Mouse (Mus musculus) cortical plate, adult 2 months (tissue): ENCODE measurements around the gene Ankub1.

Source experiments
- CTCF ChIP-seq: fragments of 200-500 bp; IDR thresholded peaks from 2 replicates; pipeline ENCODE4 v1.5.1; 2011; ENCODE audit warnings: mild to moderate bottlenecking, control low read depth, low read length; ENCODE audit not compliant: insufficient read depth; ENCODE audit errors: extremely low read depth
- POLR2A ChIP-seq: fragments of 200-500 bp; IDR thresholded peaks from 2 replicates; pipeline ENCODE4 v1.6.1; 2011; ENCODE audit warnings: mild to moderate bottlenecking, low read length, control low read depth; ENCODE audit not compliant: insufficient read depth; ENCODE audit errors: extremely low read depth

GRCm38 (mm10) chr3:57696779-57697178 lies 4.2 kb upstream of the Ankub1 start:
- TF ChIP-seq CTCF (no peak), POLR2A (no peak)
